Mouse (Mus musculus): Measurements from ENCODE around the gene Rnf20.

- TF ChIP-seq CTCF (conservative IDR thresholded peaks at IDR 0.05; ENCODE audit: low read length) (peak; percentile 73), POU5F1 (IDR thresholded peaks at IDR 0.05; ENCODE audit: borderline replicate concordance, low read length) (no peak), NANOG (IDR thresholded peaks at IDR 0.05; ENCODE audit: borderline replicate concordance, low read length) (no peak)
Observed at GRCm38 (mm10) chr4:49626973-49627372, 4.8 kb upstream of the Rnf20 start.
